Mouse (Mus musculus): ENCODE results near the gene Ccdc33. TPM values are rescaled to one million over a fixed set of nuclear protein-coding genes. Genes with fewer than 3 reads are reported as not detected.

Gene Ccdc33
- polyA plus RNA-seq, 2 experiments, result not detected

DNA sequence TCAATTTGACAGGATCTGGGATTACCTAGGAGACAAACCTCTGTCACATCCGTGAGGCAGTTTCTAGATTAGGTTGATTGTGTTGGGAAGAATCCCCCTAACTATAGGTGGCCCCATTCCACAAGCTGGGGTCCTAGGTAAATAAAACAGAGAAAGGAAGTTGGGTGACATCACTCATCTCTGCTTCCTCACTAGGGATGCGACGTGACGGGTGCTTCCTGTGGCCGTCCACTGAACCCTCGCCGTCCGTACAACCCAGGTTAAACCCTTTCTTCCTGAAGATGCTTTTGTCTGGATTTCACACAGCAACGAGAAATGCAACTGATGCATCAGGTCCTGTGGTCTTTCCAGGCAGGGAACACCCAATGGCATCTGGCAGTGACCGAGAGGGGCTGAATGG, 71.6 kb downstream of the Ccdc33 start:
- no peak overlapping the region for H3K4me2 ChIP-seq (ENCODE audit: low read depth)
- no peak overlapping the region for H3K9ac ChIP-seq (replicated peaks)
- no peak for DNase-seq (ENCODE audit: low read depth in 3 of 3, low spot score in 3 of 3)
- H3K9me3 ChIP-seq (ENCODE audit: control insufficient read depth, low read length), result no peaks in the 10 kb centered on the region
- ATAC-seq (ENCODE audit: insufficient read depth), result no peak
- 13% methylated on average over 10 of the region's 10 CpGs for WGBS (ENCODE audit: insufficient replicate concordance)
- no peaks in the 10 kb centered on the region for H3K36me3 ChIP-seq (replicated peaks; ENCODE audit: control insufficient read depth, insufficient read depth, low read depth)
- H3K4me1 ChIP-seq (replicated peaks; ENCODE audit: control insufficient read depth in 2 of 2, insufficient read depth in 2 of 2, low read length in 1 of 2), result no peaks in the 10 kb centered on the region
- no peak overlapping the region for H3K4me3 ChIP-seq (ENCODE audit: insufficient read depth in 1 of 2, low read depth in 2 of 2, low read length in 2 of 2)
- H3K27ac ChIP-seq, result no peak overlapping the region
- no peaks in the 10 kb centered on the region for H3K27me3 ChIP-seq (ENCODE audit: control insufficient read depth, insufficient read depth, low read length)
- TF ChIP-seq EP300 (IDR thresholded peaks at IDR 0.05; ENCODE audit: low read depth) (no peak), CTCF (IDR thresholded peaks at IDR 0.05; ENCODE audit: low read depth) (no peak)

GRCm38 (mm10) chr9:58045646-58046045, 73.0 kb downstream of the Ccdc33 start:
- ATAC-seq (ENCODE audit: insufficient read depth) (no peak), DNase-seq (ENCODE audit: low read depth in 3 of 3, low spot score in 3 of 3) (no peak)
- 28% methylated on average over 4 of the region's 4 CpGs for WGBS (ENCODE audit: insufficient replicate concordance)
- Histone ChIP-seq H3K4me2 (ENCODE audit: low read depth) (no peak overlapping the region), H3K9me3 (ENCODE audit: control insufficient read depth, low read length) (no peaks in the 10 kb centered on the region), H3K36me3 (replicated peaks; ENCODE audit: control insufficient read depth, insufficient read depth, low read depth) (no peaks in the 10 kb centered on the region), H3K4me1 (replicated peaks; ENCODE audit: control insufficient read depth in 2 of 2, insufficient read depth in 2 of 2, low read length in 1 of 2) (no peaks in the 10 kb centered on the region), H3K27me3 (ENCODE audit: control insufficient read depth, insufficient read depth, low read length) (no peaks in the 10 kb centered on the region), H3K9ac (replicated peaks) (no peak overlapping the region), H3K4me3 (ENCODE audit: insufficient read depth in 1 of 2, low read depth in 2 of 2, low read length in 2 of 2) (no peak overlapping the region), H3K27ac (no peak overlapping the region)
- TF ChIP-seq CTCF (IDR thresholded peaks at IDR 0.05; ENCODE audit: low read depth) (no peak), EP300 (IDR thresholded peaks at IDR 0.05; ENCODE audit: low read depth) (no peak)

DNA sequence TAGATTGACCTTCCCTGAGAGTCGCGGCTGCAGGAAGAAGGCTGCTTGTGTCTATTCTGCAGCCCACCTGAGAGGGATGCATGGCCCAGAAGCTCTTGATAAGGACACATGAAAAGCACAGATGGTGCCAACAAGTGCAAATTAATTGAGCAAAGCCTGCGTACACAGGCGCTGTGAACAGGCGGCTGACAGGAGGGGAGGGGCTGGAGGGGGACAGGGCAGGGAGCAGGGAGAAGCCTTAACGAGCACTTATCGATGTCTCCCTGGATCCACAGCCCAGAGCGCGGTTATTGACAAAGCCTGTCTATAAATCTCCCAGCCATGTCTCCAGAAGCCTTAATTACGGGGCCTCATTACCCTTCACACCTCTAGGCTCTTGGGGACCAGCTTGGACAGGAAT, 73.8 kb downstream of the Ccdc33 start:
- Histone ChIP-seq H3K4me2 (ENCODE audit: low read depth) (no peak overlapping the region), H3K4me1 (replicated peaks; ENCODE audit: control insufficient read depth in 2 of 2, insufficient read depth in 2 of 2, low read length in 1 of 2) (no peaks in the 10 kb centered on the region), H3K9me3 (ENCODE audit: control insufficient read depth, low read length) (no peaks in the 10 kb centered on the region), H3K9ac (replicated peaks) (no peak overlapping the region), H3K27ac (no peak overlapping the region), H3K36me3 (replicated peaks; ENCODE audit: control insufficient read depth, insufficient read depth, low read depth) (no peaks in the 10 kb centered on the region), H3K4me3 (ENCODE audit: insufficient read depth in 1 of 2, low read depth in 2 of 2, low read length in 2 of 2) (no peak overlapping the region), H3K27me3 (ENCODE audit: control insufficient read depth, insufficient read depth, low read length) (no peaks in the 10 kb centered on the region)
- ATAC-seq (ENCODE audit: insufficient read depth), result no peak
- TF ChIP-seq CTCF (IDR thresholded peaks at IDR 0.05; ENCODE audit: low read depth), result no peak
- no peak for TF ChIP-seq EP300 (IDR thresholded peaks at IDR 0.05; ENCODE audit: low read depth)
- WGBS (ENCODE audit: insufficient replicate concordance), result 31% methylated on average over 10 of the region's 10 CpGs
- DNase-seq (ENCODE audit: low read depth in 3 of 3, low spot score in 3 of 3), result no peak

DNA sequence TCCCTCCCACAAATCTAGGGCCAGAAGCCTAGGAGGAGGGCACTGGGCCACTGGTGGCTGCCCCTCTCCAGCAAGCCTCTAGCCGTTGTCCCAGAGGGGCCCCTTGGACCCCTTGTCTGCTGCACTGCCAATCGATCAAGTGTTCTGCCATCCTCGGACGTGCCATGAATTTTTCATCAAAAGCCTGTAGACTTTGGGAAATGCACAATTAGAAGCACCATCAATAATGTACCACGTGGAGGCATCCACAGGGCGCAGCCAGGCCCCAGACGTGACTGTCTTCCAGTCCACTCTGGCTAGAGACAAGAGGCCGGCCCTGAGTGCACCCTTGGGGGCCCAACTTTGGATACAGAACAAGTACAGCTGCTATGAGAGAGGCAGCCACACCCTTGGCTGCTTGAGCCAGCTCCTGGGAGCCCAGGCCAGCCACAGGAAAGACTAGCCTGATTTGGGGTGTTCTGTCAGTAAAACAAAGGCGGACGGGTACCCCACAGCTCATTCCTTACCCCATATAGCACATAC, 75.1 kb downstream of the Ccdc33 start:
- Histone ChIP-seq H3K4me2 (ENCODE audit: low read depth) (no peak overlapping the region), H3K27me3 (ENCODE audit: control insufficient read depth, insufficient read depth, low read length) (no peaks in the 10 kb centered on the region), H3K27ac (no peak overlapping the region), H3K36me3 (replicated peaks; ENCODE audit: control insufficient read depth, insufficient read depth, low read depth) (no peaks in the 10 kb centered on the region), H3K4me3 (ENCODE audit: insufficient read depth in 1 of 2, low read depth in 2 of 2, low read length in 2 of 2) (no peak overlapping the region), H3K4me1 (replicated peaks; ENCODE audit: control insufficient read depth in 2 of 2, insufficient read depth in 2 of 2, low read length in 1 of 2) (no peaks in the 10 kb centered on the region), H3K9me3 (ENCODE audit: control insufficient read depth, low read length) (no peaks in the 10 kb centered on the region), H3K9ac (replicated peaks) (no peak overlapping the region)
- ATAC-seq (ENCODE audit: insufficient read depth) (no peak), DNase-seq (ENCODE audit: low read depth in 3 of 3, low spot score in 3 of 3) (no peak)
- no peak for TF ChIP-seq CTCF (IDR thresholded peaks at IDR 0.05; ENCODE audit: low read depth)
- no peak for TF ChIP-seq EP300 (IDR thresholded peaks at IDR 0.05; ENCODE audit: low read depth)
- 62% methylated on average over 10 of the region's 10 CpGs for WGBS (ENCODE audit: insufficient replicate concordance)

- H3K9ac ChIP-seq (replicated peaks), result no peak overlapping the region
- no peak overlapping the region for H3K4me3 ChIP-seq (ENCODE audit: insufficient read depth in 1 of 2, low read depth in 2 of 2, low read length in 2 of 2)
- no peak for ATAC-seq (ENCODE audit: insufficient read depth)
- TF ChIP-seq EP300 (IDR thresholded peaks at IDR 0.05; ENCODE audit: low read depth), result no peak
- DNase-seq (ENCODE audit: low read depth in 3 of 3, low spot score in 3 of 3), result no peak
- H3K36me3 ChIP-seq (replicated peaks; ENCODE audit: control insufficient read depth, insufficient read depth, low read depth), result no peaks in the 10 kb centered on the region
- H3K4me2 ChIP-seq (ENCODE audit: low read depth), result no peak overlapping the region
- H3K4me1 ChIP-seq (replicated peaks; ENCODE audit: control insufficient read depth in 2 of 2, insufficient read depth in 2 of 2, low read length in 1 of 2), result no peaks in the 10 kb centered on the region
- H3K9me3 ChIP-seq (ENCODE audit: control insufficient read depth, low read length), result no peaks in the 10 kb centered on the region
- 39% methylated on average over 10 of the region's 10 CpGs for WGBS (ENCODE audit: insufficient replicate concordance)
- no peak overlapping the region for H3K27ac ChIP-seq
- H3K27me3 ChIP-seq (ENCODE audit: control insufficient read depth, insufficient read depth, low read length), result no peaks in the 10 kb centered on the region
Observed at GRCm38 (mm10) chr9:58042391-58042790, 76.2 kb downstream of the Ccdc33 start.

Measured in liver, embryonic 14.5 days (tissue).